Mouse (Mus musculus) right cerebral cortex, postnatal 4 days (tissue): ENCODE measurements around the gene Txn1.

Experiments
- DNase-seq: peaks from one replicate; pipeline ENCODE4 v3.0.0-alpha.2; 2022

The Txn1 gene

DNA sequence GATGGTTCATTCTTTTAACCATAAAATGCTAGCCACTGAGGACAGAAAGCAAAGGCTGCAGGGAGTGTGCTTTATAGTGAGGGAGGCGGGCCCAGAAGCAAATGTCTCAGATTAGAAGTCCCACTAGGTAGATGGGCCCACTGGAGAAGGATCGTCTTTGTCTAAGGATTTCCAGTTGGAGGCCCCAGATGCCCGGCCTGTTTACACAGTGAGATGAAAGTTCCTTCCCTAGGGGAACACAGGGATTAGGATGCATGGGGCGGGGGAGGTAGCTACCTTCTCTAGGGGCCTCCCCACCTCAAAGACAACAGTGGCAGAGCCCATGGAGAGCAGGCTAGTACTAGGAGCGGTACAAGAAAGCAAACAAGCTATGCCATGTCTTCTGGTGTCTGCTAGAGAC is 61.1 kb downstream of the Txn1 start:
- DNase-seq = no peak
